Mouse (Mus musculus): ENCODE results near the gene Fgfr2. TPM values are rescaled to one million over a fixed set of nuclear protein-coding genes. Genes with fewer than 3 reads are reported as not detected.

The Fgfr2 gene
- polyA plus RNA-seq, 1 experiment from 2014 or later = 123 TPM

- Histone ChIP-seq H3K27me3 (no peaks in the 10 kb centered on the region), H3K9ac (no peak overlapping the region), H3K9me3 (no peaks in the 10 kb centered on the region), H3K4me1 (peaks cover 54% of the 10 kb centered on the region), H3K36me3 (0 out of 2 replicates have a peak, but pooled peaks cover 9% of the 10 kb centered on the region), H3K4me2 (replicated peaks) (peak overlapping the region; percentile 21; the same call in 1 of the 2 replicates), H3K4me3 (no peak overlapping the region), H3K27ac (peak overlapping the region; percentile 55; the same call in 1 of the 2 replicates)
- 24% methylated on average over 5 of the region's 5 CpGs for WGBS
- peak; percentile 44; the same call in 1 of the 2 replicates for ATAC-seq (ENCODE audit: low FRiP score, low read depth)
These were observed 112.0 kb downstream of the Fgfr2 start for GRCm38 (mm10) chr7:133011191-133011590.

GRCm38 (mm10) chr7:133010477-133010876, 112.7 kb downstream of the Fgfr2 start:
- 93% methylated on average over 3 of the region's 3 CpGs for WGBS
- Histone ChIP-seq H3K9me3 (no peaks in the 10 kb centered on the region), H3K27ac (no peak overlapping the region), H3K4me2 (replicated peaks) (no peak overlapping the region), H3K27me3 (no peaks in the 10 kb centered on the region), H3K4me3 (no peak overlapping the region), H3K9ac (no peak overlapping the region), H3K4me1 (peaks cover 56% of the 10 kb centered on the region), H3K36me3 (0 out of 2 replicates have a peak, but pooled peaks cover 9% of the 10 kb centered on the region)
- ATAC-seq (ENCODE audit: low FRiP score, low read depth) = no peak

- ATAC-seq (ENCODE audit: low FRiP score, low read depth) = no peak
- no peaks in the 10 kb centered on the region for H3K27me3 ChIP-seq
- peaks cover 49% of the 10 kb centered on the region for H3K4me1 ChIP-seq
- no peak overlapping the region for H3K9ac ChIP-seq
- H3K27ac ChIP-seq = no peak overlapping the region
- WGBS = 77% methylated on average over 8 of the region's 8 CpGs
- H3K36me3 ChIP-seq = 0 out of 2 replicates have a peak, but pooled peaks cover 13% of the 10 kb centered on the region
- no peak overlapping the region for H3K4me2 ChIP-seq (replicated peaks)
- H3K9me3 ChIP-seq = no peaks in the 10 kb centered on the region
- no peak overlapping the region for H3K4me3 ChIP-seq
These were observed 113.5 kb downstream of the Fgfr2 start for GRCm38 (mm10) chr7:133009676-133010075.

GRCm38 (mm10) chr7:133008663-133009062, 114.5 kb downstream of the Fgfr2 start:
- no peak overlapping the region for H3K27ac ChIP-seq
- no peak overlapping the region for H3K4me3 ChIP-seq
- H3K27me3 ChIP-seq = no peaks in the 10 kb centered on the region
- H3K4me1 ChIP-seq = peaks cover 47% of the 10 kb centered on the region
- H3K9me3 ChIP-seq = no peaks in the 10 kb centered on the region
- H3K4me2 ChIP-seq (replicated peaks) = no peak overlapping the region
- 0 out of 2 replicates have a peak, but pooled peaks cover 14% of the 10 kb centered on the region for H3K36me3 ChIP-seq
- ATAC-seq (ENCODE audit: low FRiP score, low read depth) = no peak
- WGBS = 88% methylated on average over 4 of the region's 4 CpGs
- H3K9ac ChIP-seq = no peak overlapping the region

- H3K4me2 ChIP-seq (replicated peaks) = no peak overlapping the region
- ATAC-seq (ENCODE audit: low FRiP score, low read depth) = no peak
- no peaks in the 10 kb centered on the region for H3K27me3 ChIP-seq
- H3K27ac ChIP-seq = no peak overlapping the region
- no peak overlapping the region for H3K4me3 ChIP-seq
- peaks cover 47% of the 10 kb centered on the region for H3K4me1 ChIP-seq
- H3K9ac ChIP-seq = no peak overlapping the region
- H3K9me3 ChIP-seq = no peaks in the 10 kb centered on the region
- 0 out of 2 replicates have a peak, but pooled peaks cover 14% of the 10 kb centered on the region for H3K36me3 ChIP-seq
- 81% methylated on average over 11 of the region's 11 CpGs for WGBS
These were observed 115.8 kb downstream of the Fgfr2 start for GRCm38 (mm10) chr7:133007343-133007742.

- H3K4me1 ChIP-seq = peaks cover 32% of the 10 kb centered on the region
These were observed 117.4 kb downstream of the Fgfr2 start for GRCm38 (mm10) chr7:133005772-133006171.

GRCm38 (mm10) chr7:133003421-133003820, 119.7 kb downstream of the Fgfr2 start:
- Histone ChIP-seq H3K9ac (no peak overlapping the region), H3K9me3 (no peaks in the 10 kb centered on the region), H3K36me3 (peaks cover 20% of the 10 kb centered on the region), H3K27me3 (no peaks in the 10 kb centered on the region), H3K27ac (no peak overlapping the region; the same call in 1 of the 2 replicates), H3K4me3 (no peak overlapping the region), H3K4me2 (replicated peaks) (no peak overlapping the region), H3K4me1 (peaks cover 27% of the 10 kb centered on the region)
- ATAC-seq (ENCODE audit: low FRiP score, low read depth) = peak; percentile 57
- 15% methylated on average over 3 of the region's 3 CpGs for WGBS

More at GRCm38 (mm10) chr7:133005772-133006171, 117.4 kb downstream of the Fgfr2 start:
- H3K4me3 ChIP-seq = no peak overlapping the region
- whole genome bisulfite sequencing = 73% methylated on average over 7 of the region's 7 CpGs
- H3K9me3 ChIP-seq = no peaks in the 10 kb centered on the region
- H3K9ac ChIP-seq = no peak overlapping the region
- H3K4me2 ChIP-seq (replicated peaks) = no peak overlapping the region
- H3K36me3 ChIP-seq = 0 out of 2 replicates have a peak, but pooled peaks cover 14% of the 10 kb centered on the region
- H3K27me3 ChIP-seq = no peaks in the 10 kb centered on the region
- ATAC-seq (ENCODE audit: low FRiP score, low read depth) = no peak
- no peak overlapping the region for H3K27ac ChIP-seq

- no peak overlapping the region for H3K9ac ChIP-seq
- H3K9me3 ChIP-seq = no peaks in the 10 kb centered on the region
- H3K36me3 ChIP-seq = peaks cover 32% of the 10 kb centered on the region
- ATAC-seq (ENCODE audit: low FRiP score, low read depth) = no peak
- no peak overlapping the region for H3K4me3 ChIP-seq
- 83% methylated on average over 6 of the region's 6 CpGs for WGBS
- H3K27ac ChIP-seq = no peak overlapping the region
- no peak overlapping the region for H3K4me2 ChIP-seq (replicated peaks)
- peaks cover 27% of the 10 kb centered on the region for H3K4me1 ChIP-seq
- H3K27me3 ChIP-seq = no peaks in the 10 kb centered on the region
These were observed 120.9 kb downstream of the Fgfr2 start for GRCm38 (mm10) chr7:133002271-133002670.

GRCm38 (mm10) chr7:133001388-133001787, 121.8 kb downstream of the Fgfr2 start:
- H3K36me3 ChIP-seq = peaks cover 41% of the 10 kb centered on the region
- H3K9me3 ChIP-seq = no peaks in the 10 kb centered on the region
- no peak overlapping the region for H3K4me3 ChIP-seq
- no peak overlapping the region for H3K9ac ChIP-seq
- 87% methylated on average over 3 of the region's 3 CpGs for WGBS
- H3K4me2 ChIP-seq (replicated peaks) = no peak overlapping the region
- ATAC-seq (ENCODE audit: low FRiP score, low read depth) = no peak
- peaks cover 27% of the 10 kb centered on the region for H3K4me1 ChIP-seq
- no peak overlapping the region for H3K27ac ChIP-seq
- H3K27me3 ChIP-seq = no peaks in the 10 kb centered on the region

GRCm38 (mm10) chr7:132999061-132999460, 124.1 kb downstream of the Fgfr2 start:
- peaks cover 13% of the 10 kb centered on the region for H3K4me1 ChIP-seq
- H3K4me3 ChIP-seq = no peak overlapping the region
- H3K9ac ChIP-seq = no peak overlapping the region
- H3K4me2 ChIP-seq (replicated peaks) = no peak overlapping the region
- 97% methylated on average over 11 of the region's 11 CpGs for WGBS
- no peaks in the 10 kb centered on the region for H3K27me3 ChIP-seq
- H3K36me3 ChIP-seq = peaks cover 60% of the 10 kb centered on the region
- no peak overlapping the region for H3K27ac ChIP-seq
- no peak for ATAC-seq (ENCODE audit: low FRiP score, low read depth)
- H3K9me3 ChIP-seq = no peaks in the 10 kb centered on the region

GRCm38 (mm10) chr7:132998639-132999038, 124.5 kb downstream of the Fgfr2 start:
- Histone ChIP-seq H3K9ac (no peak overlapping the region), H3K36me3 (peaks cover 64% of the 10 kb centered on the region), H3K4me3 (no peak overlapping the region), H3K4me2 (replicated peaks) (no peak overlapping the region), H3K9me3 (no peaks in the 10 kb centered on the region), H3K27me3 (no peaks in the 10 kb centered on the region), H3K4me1 (peaks cover 10% of the 10 kb centered on the region; the same call in 1 of the 2 replicates), H3K27ac (no peak overlapping the region)
- WGBS = 92% methylated on average over 12 of the region's 12 CpGs
- no peak for ATAC-seq (ENCODE audit: low FRiP score, low read depth)

GRCm38 (mm10) chr7:132996391-132996790, 126.8 kb downstream of the Fgfr2 start:
- Histone ChIP-seq H3K36me3 (peaks cover 76% of the 10 kb centered on the region), H3K4me3 (no peak overlapping the region), H3K4me1 (no peaks in the 10 kb centered on the region), H3K27me3 (no peaks in the 10 kb centered on the region), H3K27ac (no peak overlapping the region), H3K4me2 (replicated peaks) (no peak overlapping the region), H3K9me3 (no peaks in the 10 kb centered on the region), H3K9ac (no peak overlapping the region)
- WGBS = 90% methylated on average over 5 of the region's 5 CpGs
- no peak for ATAC-seq (ENCODE audit: low FRiP score, low read depth)

GRCm38 (mm10) chr7:132994628-132995191, 128.4 kb downstream of the Fgfr2 start:
- H3K9me3 ChIP-seq = no peaks in the 10 kb centered on the region
- no peaks in the 10 kb centered on the region for H3K4me1 ChIP-seq
- 86% methylated on average over 6 of the region's 6 CpGs for WGBS
- H3K27me3 ChIP-seq = no peaks in the 10 kb centered on the region
- H3K36me3 ChIP-seq = peaks cover 88% of the 10 kb centered on the region
- no peak for ATAC-seq (ENCODE audit: low FRiP score, low read depth)
- H3K4me2 ChIP-seq (replicated peaks) = no peak overlapping the region
- H3K4me3 ChIP-seq = no peak overlapping the region
- H3K9ac ChIP-seq = no peak overlapping the region
- no peak overlapping the region for H3K27ac ChIP-seq
